Mouse (Mus musculus) liver, postnatal 0 days (tissue): ENCODE data around the gene Gm4340.

Experiments used
- CTCF ChIP-seq: sonication (generic); IDR thresholded peaks from 2 replicates; pipeline ENCODE4 v1.5.1; 2016; ENCODE audit warnings: antibody characterized with exemption, low read depth
- EP300 ChIP-seq: IDR thresholded peaks from 2 replicates; pipeline ENCODE4 v1.6.1; 2016; ENCODE audit warnings: antibody characterized with exemption, low read depth, mild to moderate bottlenecking

DNA sequence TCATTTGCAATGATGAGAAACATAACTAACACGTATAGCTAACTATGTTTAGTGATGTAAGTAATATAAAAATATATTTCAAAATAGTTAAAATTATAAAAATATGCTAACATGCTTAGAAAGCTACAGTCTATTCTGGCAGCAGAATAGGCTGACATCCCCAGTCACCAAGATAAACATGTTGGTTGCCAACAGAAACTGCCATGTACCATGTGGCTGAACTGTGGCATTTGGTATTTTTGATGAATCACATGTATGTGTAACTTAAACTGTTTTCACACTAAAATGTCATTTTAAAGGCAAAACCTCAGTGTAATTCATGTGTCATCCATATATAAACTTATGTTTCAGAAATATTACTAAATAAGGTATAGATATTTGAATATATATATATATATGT, 15.8 kb downstream of the Gm4340 start:
- TF ChIP-seq CTCF (no peak), EP300 (no peak)
